Mouse (Mus musculus) heart, embryonic 13.5 days (tissue): ENCODE data around the gene Trcg1. TPM values are rescaled to one million over a fixed set of nuclear protein-coding genes. Genes with fewer than 3 reads are reported as not detected.
"Not testable (repeated sequence)": the region's sequence is repeated elsewhere in the genome, so short reads cannot be mapped to it uniquely, and the experiment has no call there.

ENCODE experiments used
- ATAC-seq: fragments of 200-750 bp; cut with Nextera tagmentation; 2 replicates; pipeline ENCODE4 v1.8.0; 2017; ENCODE audit warnings: moderate TSS enrichment; ENCODE audit not compliant: insufficient number of reproducible peaks, low FRiP score, low TSS enrichment; ENCODE audit errors: extremely low read depth
- H3K27ac ChIP-seq: fragments of 300-500 bp; sonication (generic); replicated peaks from 2 replicates; pipeline ENCODE4 v1.5.1; 2015; ENCODE audit warnings: moderate library complexity, mild to moderate bottlenecking, inconsistent platforms
- H3K27me3 ChIP-seq: fragments of 300-500 bp; sonication (generic); replicated peaks from 2 replicates; pipeline ENCODE4 v1.6.1; 2015; ENCODE audit warnings: mild to moderate bottlenecking, inconsistent platforms
- H3K36me3 ChIP-seq: fragments of 300-500 bp; sonication (generic); 2 replicates; pipeline ENCODE4 v1.6.1; 2015; ENCODE audit warnings: mild to moderate bottlenecking, inconsistent platforms
- H3K4me1 ChIP-seq: fragments of 300-500 bp; sonication (generic); 2 replicates; pipeline ENCODE4 v1.6.1; 2015; ENCODE audit warnings: inconsistent platforms
- H3K4me2 ChIP-seq: fragments of 300-500 bp; sonication (generic); 2 replicates; pipeline ENCODE4 v1.6.1; 2015; ENCODE audit warnings: inconsistent platforms, mild to moderate bottlenecking, moderate library complexity
- H3K4me3 ChIP-seq: fragments of 300-500 bp; sonication (generic); 2 replicates; pipeline ENCODE4 v1.5.1; 2015; ENCODE audit warnings: moderate library complexity, mild to moderate bottlenecking, inconsistent platforms
- H3K9ac ChIP-seq: fragments of 300-500 bp; sonication (generic); 2 replicates; pipeline ENCODE4 v1.6.1; 2015; ENCODE audit warnings: inconsistent platforms, mild to moderate bottlenecking, moderate library complexity
- H3K9me3 ChIP-seq: fragments of 300-500 bp; sonication (generic); 2 replicates; pipeline ENCODE4 v1.6.1; 2016; ENCODE audit warnings: inconsistent platforms
- WGBS: fragments of 180-500 bp; shearing (Covaris S2); methylation state at CpG from one replicate; pipeline ENCODE4 v1.1.7; 2015; ENCODE audit warnings: mixed read lengths; 5-methylcytosine and 5-hydroxymethylcytosine counted together
- polyA plus RNA-seq: library from polyadenylated mRNA; unstranded; fragments of >200 nt; fragmentation: Nextera tagmentation; extraction: Ambion mirVana; gene quantifications from 2 replicates; pipeline ENCODE4 v1.2.1, GENCODE M21; 2015

Gene Trcg1
- polyA plus RNA-seq, 1 experiment from 2014 or later = 0.07 TPM

GRCm38 (mm10) chr9:57220356-57220755 is 16.0 kb upstream of the Trcg1 start:
- WGBS = 15% methylated on average over 6 of the region's 6 CpGs
- Histone ChIP-seq H3K9ac (no peak overlapping the region), H3K27me3 (peaks cover 4% of the 10 kb centered on the region; the same call in 1 of the 2 replicates), H3K4me1 (no peaks in the 10 kb centered on the region), H3K9me3 (peaks cover 4% of the 10 kb centered on the region; the same call in 1 of the 2 replicates), H3K4me2 (no peak overlapping the region), H3K4me3 (no peak overlapping the region), H3K36me3 (no peaks in the 10 kb centered on the region), H3K27ac (no peak overlapping the region)
- no peak for ATAC-seq

DNA sequence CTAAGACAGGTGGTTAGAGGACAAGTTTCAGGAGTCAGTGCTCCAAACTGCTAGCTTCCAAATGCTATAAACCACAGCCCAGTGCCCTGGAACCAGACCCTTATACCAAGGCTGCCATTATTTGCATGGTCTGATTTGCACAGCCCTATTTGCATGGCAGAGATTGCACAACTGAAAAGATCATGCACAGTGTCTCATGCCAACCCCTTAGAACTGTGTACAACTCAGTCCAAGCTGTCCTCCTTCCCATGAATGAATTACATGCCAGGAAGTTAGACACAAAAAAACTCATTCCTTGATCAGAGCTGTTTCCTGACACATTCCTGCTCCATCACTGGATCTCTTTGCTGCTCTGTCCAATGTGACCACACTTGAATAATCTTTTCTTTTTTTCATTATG is 13.0 kb upstream of the Trcg1 start:
- no peak overlapping the region for H3K9ac ChIP-seq
- no peak for ATAC-seq
- peaks cover 17% of the 10 kb centered on the region for H3K27me3 ChIP-seq

GRCm38 (mm10) chr9:57225780-57226627 is 10.4 kb upstream of the Trcg1 start:
- Histone ChIP-seq H3K4me1 (peaks cover 14% of the 10 kb centered on the region), H3K4me3 (no peak overlapping the region), H3K4me2 (no peak overlapping the region), H3K9ac (no peak overlapping the region), H3K9me3 (peaks cover 4% of the 10 kb centered on the region; the same call in 1 of the 2 replicates), H3K36me3 (no peaks in the 10 kb centered on the region), H3K27me3 (peaks cover 14% of the 10 kb centered on the region), H3K27ac (no peak overlapping the region)
- 52% methylated on average over 13 of the region's 13 CpGs for WGBS
- no peak for ATAC-seq

More for the DNA sequence above, 13.0 kb upstream of the Trcg1 start:
- Histone ChIP-seq H3K4me2 (no peak overlapping the region), H3K27ac (no peak overlapping the region), H3K4me1 (peaks cover 6% of the 10 kb centered on the region), H3K4me3 (no peak overlapping the region), H3K36me3 (no peaks in the 10 kb centered on the region), H3K9me3 (peaks cover 4% of the 10 kb centered on the region; the same call in 1 of the 2 replicates)

- H3K4me1 ChIP-seq = peaks cover 14% of the 10 kb centered on the region
- peaks cover 14% of the 10 kb centered on the region for H3K27me3 ChIP-seq
- H3K36me3 ChIP-seq, H3K27ac ChIP-seq, H3K4me3 ChIP-seq, H3K9me3 ChIP-seq, H3K4me2 ChIP-seq, H3K9ac ChIP-seq, ATAC-seq: not testable (repeated sequence)
- WGBS = 86% methylated on average over 6 of the region's 6 CpGs
Measured at GRCm38 (mm10) chr9:57226628-57227122, 9.7 kb upstream of the Trcg1 start.

- Histone ChIP-seq H3K27ac (no peak overlapping the region), H3K27me3 (peaks cover 14% of the 10 kb centered on the region), H3K4me3 (no peak overlapping the region), H3K9ac (no peak overlapping the region), H3K9me3 (peaks cover 4% of the 10 kb centered on the region; the same call in 1 of the 2 replicates), H3K4me1 (peaks cover 14% of the 10 kb centered on the region), H3K4me2 (no peak overlapping the region), H3K36me3 (no peaks in the 10 kb centered on the region)
- 54% methylated on average over 5 of the region's 5 CpGs for WGBS
- ATAC-seq = no peak
Measured at GRCm38 (mm10) chr9:57227203-57227602, 9.2 kb upstream of the Trcg1 start.

DNA sequence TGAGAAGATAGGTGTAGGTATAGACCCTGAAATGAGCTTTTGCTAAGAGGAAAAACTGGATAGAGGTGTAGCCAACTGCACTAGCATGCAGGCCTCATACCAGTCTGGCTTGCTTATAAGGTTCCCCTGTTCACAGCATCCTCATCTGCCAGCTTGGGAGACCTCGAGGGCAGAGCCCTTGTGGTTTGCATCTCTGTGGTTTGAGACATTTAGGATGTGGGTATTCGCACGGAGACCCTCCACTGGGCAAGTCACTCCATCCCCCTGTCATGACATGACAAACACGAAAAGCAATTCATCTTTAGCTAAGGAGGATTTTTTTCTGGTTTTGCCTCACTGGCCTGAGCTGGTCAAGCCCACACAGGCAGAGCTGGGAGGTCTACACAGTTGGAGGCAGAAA is 8.2 kb upstream of the Trcg1 start:
- 76% methylated on average over 4 of the region's 4 CpGs for WGBS
- H3K4me2 ChIP-seq = no peak overlapping the region

GRCm38 (mm10) chr9:57229726-57230125 is 6.6 kb upstream of the Trcg1 start:
- Histone ChIP-seq H3K27ac (no peak overlapping the region), H3K4me3 (no peak overlapping the region), H3K36me3 (no peaks in the 10 kb centered on the region), H3K9me3 (no peaks in the 10 kb centered on the region), H3K9ac (no peak overlapping the region), H3K27me3 (peaks cover 14% of the 10 kb centered on the region), H3K4me1 (peaks cover 17% of the 10 kb centered on the region), H3K4me2 (no peak overlapping the region)
- no peak for ATAC-seq
- WGBS = 81% methylated on average over 4 of the region's 4 CpGs

More for the DNA sequence above, 8.2 kb upstream of the Trcg1 start:
- H3K4me1 ChIP-seq = peaks cover 15% of the 10 kb centered on the region
- H3K27me3 ChIP-seq = peaks cover 14% of the 10 kb centered on the region
- H3K9ac ChIP-seq = no peak overlapping the region
- no peaks in the 10 kb centered on the region for H3K9me3 ChIP-seq
- H3K4me3 ChIP-seq = no peak overlapping the region
- no peaks in the 10 kb centered on the region for H3K36me3 ChIP-seq
- no peak overlapping the region for H3K27ac ChIP-seq
- ATAC-seq = no peak

DNA sequence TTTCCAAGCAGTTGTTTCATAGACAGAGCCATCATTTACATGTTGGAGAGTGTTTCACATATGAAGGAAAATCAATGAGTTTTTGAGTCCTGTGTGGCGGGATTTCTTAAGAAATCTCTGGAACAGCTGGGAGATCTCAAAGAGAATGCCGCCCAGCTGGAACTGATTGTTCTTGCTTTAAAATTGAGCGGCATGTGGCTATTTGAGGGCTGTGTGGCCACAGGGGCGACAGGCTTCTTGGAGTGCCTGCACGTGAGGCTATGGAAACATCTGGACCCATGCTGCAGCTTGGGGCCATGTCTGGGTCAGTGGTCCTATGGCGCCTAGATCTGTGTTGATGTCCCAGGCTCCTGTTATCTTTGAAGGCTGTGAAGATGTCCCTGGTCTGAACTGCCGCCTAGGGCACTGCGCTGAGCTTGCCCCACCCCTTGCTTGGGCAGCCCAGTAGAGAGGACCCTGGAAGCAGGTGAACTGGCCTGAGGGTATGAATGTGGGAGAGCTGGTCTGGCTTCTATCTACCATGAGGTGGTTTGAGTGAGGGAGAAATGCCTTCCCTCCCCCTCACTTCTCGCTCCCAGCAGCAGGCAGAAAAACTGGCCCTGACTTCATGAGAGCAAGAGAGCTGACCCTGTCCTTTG is 6.1 kb upstream of the Trcg1 start:
- Histone ChIP-seq H3K4me2 (no peak overlapping the region), H3K36me3 (no peaks in the 10 kb centered on the region), H3K9me3 (no peaks in the 10 kb centered on the region), H3K9ac (no peak overlapping the region), H3K27ac (no peak overlapping the region), H3K27me3 (peaks cover 14% of the 10 kb centered on the region), H3K4me1 (peaks cover 17% of the 10 kb centered on the region), H3K4me3 (no peak overlapping the region)
- 52% methylated on average over 9 of the region's 9 CpGs for WGBS
- ATAC-seq = no peak

DNA sequence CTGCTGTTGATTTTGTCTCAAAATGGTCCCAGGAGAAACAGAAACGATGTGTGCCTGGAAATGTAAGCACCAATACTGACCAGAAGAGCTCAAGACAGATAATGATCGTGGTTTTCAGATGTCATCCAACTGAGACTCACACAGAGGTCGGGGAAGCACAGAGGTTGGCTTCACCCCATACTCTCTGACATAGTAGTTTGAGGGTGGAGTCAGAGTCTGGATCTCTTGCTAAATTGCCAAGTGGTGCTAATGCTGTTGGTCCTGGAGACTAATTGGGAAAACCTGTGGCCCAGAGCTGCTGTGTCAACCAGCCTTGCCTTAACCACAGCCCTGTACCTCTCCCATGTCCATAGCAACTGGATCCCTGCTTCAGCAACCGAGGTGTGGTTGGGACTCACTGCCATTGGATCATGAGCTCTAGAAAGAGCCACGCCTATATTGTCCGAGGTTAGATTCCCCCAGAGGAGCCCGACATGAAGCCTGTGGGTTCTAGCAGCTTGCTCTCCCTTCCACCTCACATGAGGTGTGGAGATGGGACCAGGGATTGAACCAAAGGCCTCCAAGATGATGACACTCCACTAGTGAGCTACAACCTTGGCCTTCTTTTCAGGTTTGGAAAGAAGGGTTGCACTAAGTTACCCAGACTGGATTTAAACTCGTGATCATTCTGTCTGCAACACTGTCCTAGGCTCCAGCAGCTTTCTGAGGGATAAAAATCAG is 4.7 kb upstream of the Trcg1 start:
- H3K4me3 ChIP-seq = no peak overlapping the region
- WGBS = 71% methylated on average over 8 of the region's 8 CpGs
- no peak overlapping the region for H3K27ac ChIP-seq
- H3K36me3 ChIP-seq = no peaks in the 10 kb centered on the region
- ATAC-seq = no peak
- H3K4me1 ChIP-seq = peaks cover 11% of the 10 kb centered on the region
- H3K4me2 ChIP-seq = no peak overlapping the region
- H3K9ac ChIP-seq = no peak overlapping the region
- H3K9me3 ChIP-seq = no peaks in the 10 kb centered on the region
- H3K27me3 ChIP-seq = peaks cover 14% of the 10 kb centered on the region

DNA sequence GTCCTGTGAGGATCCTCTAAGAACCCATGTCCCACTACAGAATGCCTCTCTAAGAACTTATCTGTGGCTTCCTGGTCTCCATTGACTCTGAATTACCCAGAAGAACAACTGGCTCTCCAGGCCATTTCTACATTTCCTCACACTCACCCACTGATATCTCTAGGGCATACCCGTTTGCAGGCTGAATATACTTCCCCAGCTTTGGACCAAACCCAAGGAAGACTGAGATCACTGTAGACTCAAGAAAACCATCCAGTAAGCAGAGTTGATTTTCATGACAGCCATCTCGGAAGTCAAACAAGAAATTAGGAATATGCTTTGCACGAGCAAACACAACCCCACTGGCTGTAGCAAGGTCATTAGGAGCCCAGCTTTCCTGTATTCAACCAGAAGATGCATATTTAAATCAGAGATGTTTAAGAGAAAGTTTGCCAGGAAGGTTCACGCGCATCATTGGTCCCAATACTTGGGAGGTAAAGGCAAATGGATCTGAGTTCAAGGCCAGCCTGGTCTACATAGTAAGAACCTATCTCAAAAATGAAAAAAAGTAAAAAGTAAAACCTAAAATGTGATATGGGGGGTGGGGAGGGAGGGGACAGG is 3.9 kb upstream of the Trcg1 start:
- H3K9ac ChIP-seq = no peak overlapping the region
- WGBS = 76% methylated on average over 5 of the region's 5 CpGs
- no peaks in the 10 kb centered on the region for H3K9me3 ChIP-seq
- no peaks in the 10 kb centered on the region for H3K36me3 ChIP-seq
- no peak overlapping the region for H3K27ac ChIP-seq
- peaks cover 11% of the 10 kb centered on the region for H3K27me3 ChIP-seq
- H3K4me3 ChIP-seq = no peak overlapping the region
- no peak for ATAC-seq
- peaks cover 11% of the 10 kb centered on the region for H3K4me1 ChIP-seq
- H3K4me2 ChIP-seq = no peak overlapping the region

GRCm38 (mm10) chr9:57233142-57233541 is 3.2 kb upstream of the Trcg1 start:
- Histone ChIP-seq H3K9ac (no peak overlapping the region), H3K27ac (no peak overlapping the region), H3K4me3 (no peak overlapping the region), H3K27me3 (peaks cover 7% of the 10 kb centered on the region), H3K4me2 (no peak overlapping the region), H3K4me1 (peaks cover 11% of the 10 kb centered on the region), H3K9me3 (no peaks in the 10 kb centered on the region), H3K36me3 (no peaks in the 10 kb centered on the region)
- 28% methylated on average over 6 of the region's 6 CpGs for WGBS
- ATAC-seq = no peak
